Mouse (Mus musculus): ENCODE results near the gene Il6ra. TPM values are rescaled to one million over a fixed set of nuclear protein-coding genes. Genes with fewer than 3 reads are reported as not detected.
A peak's percentile ranks its signal among the peaks of the same experiment; 100 is the strongest.

Gene Il6ra
- total and polyA plus RNA-seq, 2 experiments from 2014 or later, result 0.99 to 1.8 TPM

GRCm38 (mm10) chr3:89821096-89821513 is 91.9 kb downstream of the Il6ra start:
- Histone ChIP-seq H3K27me3 (ENCODE audit: insufficient read depth, low read length) (0 out of 2 replicates have a peak, but pooled peaks cover 3% of the 10 kb centered on the region), H3K9me3 (ENCODE audit: low read length) (no peaks in the 10 kb centered on the region), H3K27ac (ENCODE audit: low read depth, low read length) (no peak overlapping the region), H3K4me3 (ENCODE audit: low read depth, low read length) (no peak overlapping the region), H3K4me2 (ENCODE audit: low read depth, low read length, poor library complexity, severe bottlenecking) (no peak overlapping the region), H3K4me1 (ENCODE audit: insufficient read depth, low read length) (no peaks in the 10 kb centered on the region), H3K36me3 (ENCODE audit: insufficient read depth, low read length) (no peaks in the 10 kb centered on the region), H3K9ac (replicated peaks; ENCODE audit: low read length, poor library complexity, severe bottlenecking) (no peak overlapping the region)
- DNase-seq (ENCODE audit: low spot score) (no peak), ATAC-seq (ENCODE audit: low FRiP score) (no peak)
- WGBS, result 84% methylated on average over 11 of the region's 11 CpGs
- TF ChIP-seq CTCF (IDR thresholded peaks at IDR 0.05), result no peak

- Histone ChIP-seq H3K27ac (ENCODE audit: low read depth, low read length) (no peak overlapping the region), H3K27me3 (ENCODE audit: insufficient read depth, low read length) (0 out of 2 replicates have a peak, but pooled peaks cover 3% of the 10 kb centered on the region), H3K4me3 (ENCODE audit: low read depth, low read length) (no peak overlapping the region), H3K9me3 (ENCODE audit: low read length) (no peaks in the 10 kb centered on the region), H3K4me1 (ENCODE audit: insufficient read depth, low read length) (no peaks in the 10 kb centered on the region), H3K36me3 (ENCODE audit: insufficient read depth, low read length) (no peaks in the 10 kb centered on the region), H3K4me2 (ENCODE audit: low read depth, low read length, poor library complexity, severe bottlenecking) (no peak overlapping the region), H3K9ac (replicated peaks; ENCODE audit: low read length, poor library complexity, severe bottlenecking) (no peak overlapping the region)
- DNase-seq (ENCODE audit: low spot score), result no peak
- TF ChIP-seq CTCF (IDR thresholded peaks at IDR 0.05), result no peak
- 82% methylated on average over 12 of the region's 12 CpGs for WGBS
- ATAC-seq (ENCODE audit: low FRiP score), result no peak
Observed at GRCm38 (mm10) chr3:89820311-89821095, 92.5 kb downstream of the Il6ra start.

GRCm38 (mm10) chr3:89819897-89820296 is 93.1 kb downstream of the Il6ra start:
- Histone ChIP-seq H3K27me3 (ENCODE audit: insufficient read depth, low read length) (0 out of 2 replicates have a peak, but pooled peaks cover 3% of the 10 kb centered on the region), H3K27ac (ENCODE audit: low read depth, low read length) (no peak overlapping the region), H3K4me3 (ENCODE audit: low read depth, low read length) (no peak overlapping the region), H3K9me3 (ENCODE audit: low read length) (no peaks in the 10 kb centered on the region), H3K4me1 (ENCODE audit: insufficient read depth, low read length) (no peaks in the 10 kb centered on the region), H3K4me2 (ENCODE audit: low read depth, low read length, poor library complexity, severe bottlenecking) (no peak overlapping the region), H3K36me3 (ENCODE audit: insufficient read depth, low read length) (no peaks in the 10 kb centered on the region), H3K9ac (replicated peaks; ENCODE audit: low read length, poor library complexity, severe bottlenecking) (no peak overlapping the region)
- no peak for DNase-seq (ENCODE audit: low spot score)
- no peak for TF ChIP-seq CTCF (IDR thresholded peaks at IDR 0.05)
- 73% methylated on average over 7 of the region's 7 CpGs for WGBS
- no peak for ATAC-seq (ENCODE audit: low FRiP score)

GRCm38 (mm10) chr3:89818605-89819004 is 94.4 kb downstream of the Il6ra start:
- Histone ChIP-seq H3K4me3 (ENCODE audit: low read depth, low read length) (no peak overlapping the region), H3K9me3 (ENCODE audit: low read length) (no peaks in the 10 kb centered on the region), H3K27me3 (ENCODE audit: insufficient read depth, low read length) (0 out of 2 replicates have a peak, but pooled peaks cover 3% of the 10 kb centered on the region), H3K9ac (replicated peaks; ENCODE audit: low read length, poor library complexity, severe bottlenecking) (no peak overlapping the region), H3K36me3 (ENCODE audit: insufficient read depth, low read length) (no peaks in the 10 kb centered on the region), H3K4me2 (ENCODE audit: low read depth, low read length, poor library complexity, severe bottlenecking) (no peak overlapping the region), H3K27ac (ENCODE audit: low read depth, low read length) (no peak overlapping the region), H3K4me1 (ENCODE audit: insufficient read depth, low read length) (no peaks in the 10 kb centered on the region)
- DNase-seq (ENCODE audit: low spot score) (no peak), ATAC-seq (ENCODE audit: low FRiP score) (no peak)
- no peak for TF ChIP-seq CTCF (IDR thresholded peaks at IDR 0.05)
- WGBS, result 63% methylated on average over 3 of the region's 3 CpGs

GRCm38 (mm10) chr3:89817056-89817455 is 95.9 kb downstream of the Il6ra start:
- peak; percentile 45; the same call in 1 of the 2 replicates for TF ChIP-seq CTCF (IDR thresholded peaks at IDR 0.05)
- Histone ChIP-seq H3K4me1 (ENCODE audit: insufficient read depth, low read length) (no peaks in the 10 kb centered on the region), H3K27ac (ENCODE audit: low read depth, low read length) (no peak overlapping the region), H3K4me3 (ENCODE audit: low read depth, low read length) (no peak overlapping the region), H3K9ac (replicated peaks; ENCODE audit: low read length, poor library complexity, severe bottlenecking) (no peak overlapping the region), H3K36me3 (ENCODE audit: insufficient read depth, low read length) (no peaks in the 10 kb centered on the region), H3K27me3 (ENCODE audit: insufficient read depth, low read length) (0 out of 2 replicates have a peak, but pooled peaks cover 3% of the 10 kb centered on the region), H3K4me2 (ENCODE audit: low read depth, low read length, poor library complexity, severe bottlenecking) (no peak overlapping the region), H3K9me3 (ENCODE audit: low read length) (no peaks in the 10 kb centered on the region)
- DNase-seq (ENCODE audit: low spot score) (no peak), ATAC-seq (ENCODE audit: low FRiP score) (no peak)
- WGBS, result 65% methylated on average over 4 of the region's 4 CpGs

Other genes starting within 250 kb of the Il6ra start
- gene Adar, start 198.2 kb downstream of the Il6ra start, total RNA-seq (2014; rRNA removed), result 77.1 and 93.6 TPM in 2 replicates
- 21.8 and 22.9 TPM in 2 replicates for gene Adar, start 198.2 kb downstream of the Il6ra start, polyA plus RNA-seq (2015; fragmentation: Nextera tagmentation; extraction: Ambion mirVana)
- 47.3 and 53.6 TPM in 2 replicates for gene Chrnb2, start 148.6 kb downstream of the Il6ra start, total RNA-seq (2014; rRNA removed)
- 20.5 and 20.9 TPM in 2 replicates for gene Chrnb2, start 148.6 kb downstream of the Il6ra start, polyA plus RNA-seq (2015; fragmentation: Nextera tagmentation; extraction: Ambion mirVana)
- gene Ube2q1, start 139.6 kb downstream of the Il6ra start, total RNA-seq (2014; rRNA removed), result 59.1 and 62.2 TPM in 2 replicates
- gene Ube2q1, start 139.6 kb downstream of the Il6ra start, polyA plus RNA-seq (2015; fragmentation: Nextera tagmentation; extraction: Ambion mirVana), result 8.9 and 9.4 TPM in 2 replicates
- gene She, start 81.8 kb downstream of the Il6ra start, total RNA-seq (2014; rRNA removed), result 1.8 and 2.7 TPM in 2 replicates
- gene She, start 81.8 kb downstream of the Il6ra start, polyA plus RNA-seq (2015; fragmentation: Nextera tagmentation; extraction: Ambion mirVana), result 0.91 and 1.0 TPM in 2 replicates
- gene Atp8b2, start 50.3 kb upstream of the Il6ra start, total RNA-seq (2014; rRNA removed), result 68.9 and 95.4 TPM in 2 replicates
- 7.9 and 9.0 TPM in 2 replicates for gene Atp8b2, start 50.3 kb upstream of the Il6ra start, polyA plus RNA-seq (2015; fragmentation: Nextera tagmentation; extraction: Ambion mirVana)
- 40.6 and 45.7 TPM in 2 replicates for gene Hax1, start 85.6 kb upstream of the Il6ra start, total RNA-seq (2014; rRNA removed)
- 71.8 and 77.4 TPM in 2 replicates for gene Hax1, start 85.6 kb upstream of the Il6ra start, polyA plus RNA-seq (2015; fragmentation: Nextera tagmentation; extraction: Ambion mirVana)
- 101 and 111 TPM in 2 replicates for gene 4933434E20Rik, start 138.4 kb upstream of the Il6ra start, total RNA-seq (2014; rRNA removed)
- gene 4933434E20Rik, start 138.4 kb upstream of the Il6ra start, polyA plus RNA-seq (2015; fragmentation: Nextera tagmentation; extraction: Ambion mirVana), result 230 and 246 TPM in 2 replicates
- gene Ubap2l, start 139.4 kb upstream of the Il6ra start, total RNA-seq (2014; rRNA removed), result 108 and 112 TPM in 2 replicates
- 93.2 and 133 TPM in 2 replicates for gene Ubap2l, start 139.4 kb upstream of the Il6ra start, polyA plus RNA-seq (2015; fragmentation: Nextera tagmentation; extraction: Ambion mirVana)
- gene Tpm3, start 159.5 kb upstream of the Il6ra start, total RNA-seq (2014; rRNA removed), result 182 and 224 TPM in 2 replicates
- gene Tpm3, start 159.5 kb upstream of the Il6ra start, polyA plus RNA-seq (2015; fragmentation: Nextera tagmentation; extraction: Ambion mirVana), result 314 and 331 TPM in 2 replicates
- 0.24 and 0.55 TPM in 2 replicates for gene Nup210l, start 190.9 kb upstream of the Il6ra start, total RNA-seq (2014; rRNA removed)
- 0.17 and 0.22 TPM in 2 replicates for gene Nup210l, start 190.9 kb upstream of the Il6ra start, polyA plus RNA-seq (2015; fragmentation: Nextera tagmentation; extraction: Ambion mirVana)